Mouse (Mus musculus) myocyte (in vitro differentiated cells): ENCODE data around the gene Mbnl2. TPM values are rescaled to one million over a fixed set of nuclear protein-coding genes. Genes with fewer than 3 reads are reported as not detected.

Experiments used
- H3K27me3 ChIP-seq: one replicate; pipeline ENCODE4 v1.6.1; 2011; ENCODE audit not compliant: control insufficient read depth, insufficient read depth, insufficient read length
- H3K36me3 ChIP-seq: one replicate; pipeline ENCODE4 v1.6.1; 2011; ENCODE audit not compliant: control insufficient read depth, insufficient read depth
- H3K4me2 ChIP-seq: one replicate; pipeline ENCODE4 v1.6.1; 2011; ENCODE audit warnings: low read depth, control low read depth
- H3K4me3 ChIP-seq: one replicate; pipeline ENCODE4 v1.5.1; 2011; ENCODE audit warnings: mild to moderate bottlenecking, control low read depth, moderate library complexity
- H3K79me2 ChIP-seq: one replicate; pipeline ENCODE4 v1.6.1; 2011; ENCODE audit not compliant: control insufficient read depth, insufficient read depth
- H3ac ChIP-seq: one replicate; pipeline ENCODE4 v1.6.1; 2011; ENCODE audit not compliant: control insufficient read depth, insufficient read length
- CEBPB ChIP-seq: IDR thresholded peaks from 2 replicates; pipeline ENCODE4 v1.6.1; 2011; ENCODE audit warnings: mild to moderate bottlenecking, moderate library complexity; ENCODE audit not compliant: poor library complexity, insufficient read depth, severe bottlenecking
- E2F4 ChIP-seq: IDR thresholded peaks from one replicate; pipeline ENCODE4 v1.6.1; 2011; ENCODE audit warnings: mild to moderate bottlenecking, control low read depth, moderate library complexity; ENCODE audit not compliant: insufficient read depth
- MAX ChIP-seq: IDR thresholded peaks from one replicate; pipeline ENCODE4 v1.6.1; 2011; ENCODE audit warnings: low read depth, mild to moderate bottlenecking, control low read depth
- MYOD1 ChIP-seq, 3 experiments: IDR thresholded peaks; one replicate each; pipeline ENCODE4 v1.6.1; 2011; ENCODE audit warnings: control low read depth in 2 of 3, low read depth in 2 of 3, mild to moderate bottlenecking in 2 of 3, moderate library complexity in 1 of 3; ENCODE audit not compliant: insufficient read length in 2 of 3, control insufficient read depth in 1 of 3
- MYOG ChIP-seq, 3 experiments: IDR thresholded peaks; one replicate each; pipeline ENCODE4 v1.6.1; 2011; ENCODE audit warnings: control low read depth in 2 of 3, low read depth in 2 of 3, mild to moderate bottlenecking in 2 of 3; ENCODE audit not compliant: insufficient read length in 2 of 3, control insufficient read depth in 1 of 3, insufficient read depth in 1 of 3
- POLR2A ChIP-seq: IDR thresholded peaks from one replicate; pipeline ENCODE4 v1.6.1; 2011; ENCODE audit warnings: low read depth, mild to moderate bottlenecking, control low read depth, moderate library complexity; ENCODE audit not compliant: insufficient read length
- POLR2AphosphoS2 ChIP-seq: IDR thresholded peaks from one replicate; pipeline ENCODE4 v1.6.1; 2011; ENCODE audit warnings: low read depth, control low read depth; ENCODE audit not compliant: insufficient read length
- REST ChIP-seq: IDR thresholded peaks from one replicate; pipeline ENCODE4 v1.6.1; 2011; ENCODE audit warnings: mild to moderate bottlenecking, control low read depth, moderate library complexity; ENCODE audit not compliant: insufficient read depth, insufficient read length
- SRF ChIP-seq: IDR thresholded peaks from one replicate; pipeline ENCODE4 v1.6.1; 2011; ENCODE audit warnings: low read depth; ENCODE audit not compliant: control insufficient read depth, insufficient read length
- TCF12 ChIP-seq: IDR thresholded peaks from one replicate; pipeline ENCODE4 v1.6.1; 2011; ENCODE audit warnings: mild to moderate bottlenecking, control low read depth; ENCODE audit not compliant: poor library complexity, insufficient read depth, severe bottlenecking
- TCF3 ChIP-seq: IDR thresholded peaks from one replicate; pipeline ENCODE4 v1.6.1; 2011; ENCODE audit warnings: low read depth, control low read depth; ENCODE audit not compliant: insufficient read length
- USF1 ChIP-seq: IDR thresholded peaks from one replicate; pipeline ENCODE4 v1.6.1; 2011; ENCODE audit warnings: low read depth, mild to moderate bottlenecking, control low read depth, moderate library complexity
- polyA plus RNA-seq: library from polyadenylated mRNA; unstranded; fragments of >200 nt; fragmentation: generic; extraction: Trizol; gene quantifications from one replicate; pipeline ENCODE4 v1.2.1, GENCODE M21; 2012; ENCODE audit warnings: missing spikeins

Gene Mbnl2
- polyA plus RNA-seq, 1 experiment, result 38.5 TPM

DNA sequence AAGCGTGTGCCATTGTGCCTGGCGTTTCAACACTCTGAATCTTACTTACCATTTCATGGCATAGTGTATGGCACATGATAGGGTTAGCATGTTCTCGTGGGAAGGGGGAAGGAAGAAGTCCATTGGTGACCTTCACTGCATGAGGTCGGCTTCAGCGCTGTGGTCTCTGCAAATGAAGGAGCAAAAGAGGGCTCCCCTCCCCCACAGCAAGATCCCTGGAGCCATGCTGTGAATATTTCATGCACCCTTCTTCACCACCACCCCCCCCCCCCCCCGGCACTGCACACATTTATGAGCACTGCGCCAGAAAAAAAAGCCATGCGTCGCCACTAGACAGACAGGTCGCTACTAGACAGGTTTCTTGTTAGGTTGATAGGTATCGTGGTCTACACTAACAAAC is 95.2 kb downstream of the Mbnl2 start:
- H3K4me2 ChIP-seq, result no peak overlapping the region
- H3K27me3 ChIP-seq, result no peaks in the 10 kb centered on the region
- H3ac ChIP-seq, result no peak overlapping the region
- no peak overlapping the region for H3K4me3 ChIP-seq
- H3K79me2 ChIP-seq, result peaks cover 96% of the 10 kb centered on the region
- no peaks in the 10 kb centered on the region for H3K36me3 ChIP-seq
- no peak for TF ChIP-seq POLR2AphosphoS2
- TF ChIP-seq TCF12, result no peak
- no peak for TF ChIP-seq CEBPB
- no peak for TF ChIP-seq E2F4
- TF ChIP-seq TCF3, result no peak
- no peak for TF ChIP-seq POLR2A
- TF ChIP-seq SRF, result no peak
- no peak for TF ChIP-seq MYOD1 (IDR thresholded peaks at IDR 0.05; ENCODE audit: control insufficient read depth in 1 of 3, insufficient read length in 2 of 3, low read depth in 2 of 3)
- no peak for TF ChIP-seq REST
- TF ChIP-seq USF1, result no peak
- no peak for TF ChIP-seq MAX

DNA sequence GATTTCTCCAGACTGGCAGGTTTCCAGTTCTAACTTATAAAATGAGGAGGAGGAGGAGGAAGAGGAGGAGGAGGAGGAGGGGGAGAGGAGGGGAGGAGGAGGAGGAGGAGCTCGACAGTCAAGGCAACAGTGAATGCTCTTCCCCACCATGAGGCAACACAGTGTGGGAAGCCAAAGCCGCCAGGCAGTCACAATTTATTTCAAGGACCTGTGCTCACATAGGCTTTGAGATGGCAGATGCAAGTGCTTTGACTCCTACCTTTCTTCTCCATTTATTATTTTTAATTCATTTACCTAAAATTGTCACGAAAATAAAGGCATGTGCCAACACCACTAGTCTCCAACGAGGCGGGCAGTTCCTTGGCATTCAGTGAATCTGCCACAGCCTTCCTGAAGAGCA is 95.7 kb downstream of the Mbnl2 start:
- Histone ChIP-seq H3K4me2 (no peak overlapping the region), H3K27me3 (no peaks in the 10 kb centered on the region), H3K4me3 (no peak overlapping the region), H3ac (no peak overlapping the region), H3K36me3 (no peaks in the 10 kb centered on the region), H3K79me2 (peaks cover 96% of the 10 kb centered on the region)
- TF ChIP-seq MYOG (IDR thresholded peaks at IDR 0.05; ENCODE audit: control insufficient read depth in 1 of 3, insufficient read depth in 1 of 3, insufficient read length in 2 of 3, low read depth in 2 of 3), result no peak
- TF ChIP-seq E2F4, result no peak
- TF ChIP-seq REST, result no peak
- no peak for TF ChIP-seq TCF12
- TF ChIP-seq MYOD1 (IDR thresholded peaks at IDR 0.05; ENCODE audit: control insufficient read depth in 1 of 3, insufficient read length in 2 of 3, low read depth in 2 of 3), result no peak
- no peak for TF ChIP-seq POLR2A
- no peak for TF ChIP-seq MAX

DNA sequence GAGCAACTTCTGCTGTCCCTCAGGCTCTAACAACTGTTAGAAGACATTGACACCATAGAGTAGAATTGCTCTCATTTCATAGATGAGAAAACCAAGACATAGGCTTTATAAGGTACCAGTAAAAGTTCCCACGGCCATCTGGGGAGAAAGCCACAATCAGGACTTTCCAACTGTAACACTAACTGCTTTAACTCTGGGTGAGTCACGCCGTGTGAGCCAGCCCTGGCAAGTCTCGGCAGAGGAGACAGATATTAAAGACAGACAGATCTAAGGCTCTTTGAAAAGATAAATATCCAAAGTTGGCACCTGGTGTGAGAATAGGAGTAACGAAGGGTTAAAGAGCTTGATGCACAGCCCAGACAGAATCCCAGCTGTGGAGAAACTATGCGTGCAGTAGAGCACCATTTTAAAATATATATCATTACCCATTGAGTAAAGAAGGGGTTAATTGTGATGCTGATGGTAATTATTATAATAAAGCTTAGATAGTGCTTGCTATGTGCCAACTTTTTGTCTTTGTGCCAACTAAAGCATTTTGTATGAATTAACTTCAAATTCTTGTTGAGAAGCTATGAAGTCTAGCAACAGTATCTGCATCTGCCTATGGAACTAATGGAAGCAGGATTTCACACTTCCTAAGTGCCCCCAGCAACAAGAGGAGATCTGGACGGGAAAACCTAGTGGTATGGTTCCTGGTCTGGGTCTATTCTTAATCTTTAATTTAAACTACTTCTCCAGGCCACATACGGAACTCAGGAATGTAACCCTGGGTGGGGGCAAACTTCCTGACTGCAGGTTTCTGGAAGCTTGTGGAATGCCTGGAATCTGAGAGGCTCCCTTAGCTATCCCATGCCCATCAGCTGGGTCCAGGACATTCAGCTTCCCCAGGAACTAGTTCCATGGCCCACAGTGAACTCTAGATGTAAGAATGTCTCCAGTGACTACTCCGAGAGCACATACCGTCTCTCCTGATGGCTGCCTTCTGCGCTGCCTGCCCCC is 97.9 kb downstream of the Mbnl2 start:
- Histone ChIP-seq H3K4me3 (no peak overlapping the region), H3K79me2 (peaks cover 94% of the 10 kb centered on the region), H3ac (no peak overlapping the region), H3K27me3 (no peaks in the 10 kb centered on the region), H3K36me3 (no peaks in the 10 kb centered on the region), H3K4me2 (peak overlapping the region; percentile 69)
- TF ChIP-seq USF1 (no peak), MYOG (IDR thresholded peaks at IDR 0.05; ENCODE audit: control insufficient read depth in 1 of 3, insufficient read depth in 1 of 3, insufficient read length in 2 of 3, low read depth in 2 of 3) (no peak), TCF3 (no peak), POLR2AphosphoS2 (no peak), E2F4 (no peak), CEBPB (no peak), MAX (no peak), TCF12 (no peak), REST (no peak), SRF (no peak), MYOD1 (IDR thresholded peaks at IDR 0.05; ENCODE audit: control insufficient read depth in 1 of 3, insufficient read length in 2 of 3, low read depth in 2 of 3) (no peak)

DNA sequence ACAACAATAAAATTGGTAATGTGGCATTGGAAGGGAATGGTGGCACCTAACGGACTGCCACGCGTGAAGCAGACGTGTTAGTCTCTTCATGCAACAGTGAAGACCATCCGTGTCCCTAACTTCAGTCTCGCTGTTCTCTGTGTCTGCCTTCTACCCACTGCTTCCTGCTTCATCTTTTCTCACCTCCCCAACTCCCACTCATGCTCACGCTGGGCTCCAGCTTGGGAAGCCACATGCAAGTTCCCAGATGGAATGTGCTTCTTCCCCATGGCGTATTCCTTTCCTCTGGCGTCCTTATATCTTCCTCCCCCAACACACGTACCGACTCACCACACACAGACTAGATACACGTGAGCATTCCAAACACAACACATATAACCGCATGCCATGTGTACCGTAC is 99.3 kb downstream of the Mbnl2 start:
- TF ChIP-seq TCF3 (no peak), POLR2A (peak; percentile 4)
- no peak overlapping the region for H3K4me2 ChIP-seq
- no peaks in the 10 kb centered on the region for H3K27me3 ChIP-seq
- peaks cover 4% of the 10 kb centered on the region for H3K36me3 ChIP-seq
- H3ac ChIP-seq, result no peak overlapping the region
- H3K4me3 ChIP-seq, result no peak overlapping the region
- H3K79me2 ChIP-seq, result peaks cover 94% of the 10 kb centered on the region

DNA sequence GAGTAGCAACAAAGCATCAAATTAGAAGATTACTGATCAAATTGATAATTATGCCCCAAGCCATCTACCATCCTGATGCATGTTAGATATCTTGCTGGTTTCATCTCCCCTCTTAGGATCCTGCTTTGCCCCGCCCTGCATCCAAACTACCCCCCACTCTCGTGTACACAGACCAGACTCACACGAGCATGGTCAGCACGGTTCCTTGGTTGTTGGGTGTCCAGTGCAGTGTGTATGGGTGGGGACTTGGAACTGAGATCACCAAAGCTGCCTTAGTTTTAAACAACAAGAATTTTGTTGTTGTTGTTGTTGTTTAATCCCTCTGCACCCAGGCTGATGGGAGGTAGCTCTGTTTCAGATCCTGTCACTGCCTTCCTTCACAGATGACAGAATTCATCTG is 101.7 kb downstream of the Mbnl2 start:
- Histone ChIP-seq H3K4me3 (no peak overlapping the region), H3K36me3 (peaks cover 21% of the 10 kb centered on the region), H3K4me2 (no peak overlapping the region), H3K27me3 (no peaks in the 10 kb centered on the region), H3ac (no peak overlapping the region), H3K79me2 (peaks cover 92% of the 10 kb centered on the region)
- TF ChIP-seq USF1 (no peak), MYOG (IDR thresholded peaks at IDR 0.05; ENCODE audit: control insufficient read depth in 1 of 3, insufficient read depth in 1 of 3, insufficient read length in 2 of 3, low read depth in 2 of 3) (no peak), CEBPB (no peak), MAX (no peak), TCF12 (no peak), E2F4 (no peak), REST (no peak), SRF (no peak), MYOD1 (IDR thresholded peaks at IDR 0.05; ENCODE audit: control insufficient read depth in 1 of 3, insufficient read length in 2 of 3, low read depth in 2 of 3) (no peak), POLR2A (no peak), TCF3 (no peak)
